Mouse (Mus musculus) stomach, embryonic 16.5 days (tissue): ENCODE measurements around the gene D16Ertd472e. TPM values are rescaled to one million over a fixed set of nuclear protein-coding genes. Genes with fewer than 3 reads are reported as not detected.

ENCODE experiments used
- ATAC-seq: fragments of 200-750 bp; cut with Nextera tagmentation; 2 replicates; pipeline ENCODE4 v1.8.0; 2017; ENCODE audit warnings: moderate number of reproducible peaks, moderate TSS enrichment; ENCODE audit not compliant: insufficient read depth, low FRiP score
- H3K27ac ChIP-seq: fragments of 300-500 bp; sonication (generic); 2 replicates; pipeline ENCODE4 v1.5.1; 2014; ENCODE audit warnings: low read length
- H3K27me3 ChIP-seq: fragments of 300-500 bp; sonication (generic); 2 replicates; pipeline ENCODE4 v1.6.1; 2014; ENCODE audit warnings: low read length, control low read depth, mixed read lengths; ENCODE audit not compliant: control insufficient read depth, insufficient read depth
- H3K36me3 ChIP-seq: fragments of 300-500 bp; sonication (generic); 2 replicates; pipeline ENCODE4 v1.6.1; 2014; ENCODE audit warnings: low read length; ENCODE audit not compliant: control insufficient read depth, insufficient read depth
- H3K4me1 ChIP-seq: fragments of 300-500 bp; sonication (generic); 2 replicates; pipeline ENCODE4 v1.6.1; 2014; ENCODE audit warnings: low read length, control low read depth, mixed read lengths; ENCODE audit not compliant: control insufficient read depth, insufficient read depth
- H3K4me2 ChIP-seq: fragments of 300-500 bp; sonication (generic); 2 replicates; pipeline ENCODE4 v1.6.1; 2014; ENCODE audit warnings: low read depth, low read length, mixed read lengths
- H3K4me3 ChIP-seq: fragments of 300-500 bp; sonication (generic); replicated peaks from 2 replicates; pipeline ENCODE4 v1.5.1; 2014; ENCODE audit warnings: mild to moderate bottlenecking, low read length
- H3K9ac ChIP-seq: fragments of 300-500 bp; sonication (generic); 2 replicates; pipeline ENCODE4 v1.6.1; 2014; ENCODE audit warnings: low read length
- H3K9me3 ChIP-seq: fragments of 300-500 bp; sonication (generic); replicated peaks from 2 replicates; pipeline ENCODE4 v1.6.1; 2016; ENCODE audit warnings: low read length, control low read depth; ENCODE audit not compliant: control insufficient read depth
- WGBS: fragments of 180-500 bp; shearing (Covaris S2); extraction: QIAGEN DNeasy Blood & Tissue Kit; methylation state at CpG from one replicate; pipeline ENCODE4 v1.1.7; 2014; 5-methylcytosine and 5-hydroxymethylcytosine counted together
- polyA plus RNA-seq: library from polyadenylated mRNA; unstranded; fragments of >200 nt; fragmentation: Nextera tagmentation; extraction: Ambion mirVana; gene quantifications from 2 replicates; pipeline ENCODE4 v1.2.1, GENCODE M21; 2015

The D16Ertd472e gene
- polyA plus RNA-seq, 1 experiment from 2014 or later, result 12.8 TPM

DNA sequence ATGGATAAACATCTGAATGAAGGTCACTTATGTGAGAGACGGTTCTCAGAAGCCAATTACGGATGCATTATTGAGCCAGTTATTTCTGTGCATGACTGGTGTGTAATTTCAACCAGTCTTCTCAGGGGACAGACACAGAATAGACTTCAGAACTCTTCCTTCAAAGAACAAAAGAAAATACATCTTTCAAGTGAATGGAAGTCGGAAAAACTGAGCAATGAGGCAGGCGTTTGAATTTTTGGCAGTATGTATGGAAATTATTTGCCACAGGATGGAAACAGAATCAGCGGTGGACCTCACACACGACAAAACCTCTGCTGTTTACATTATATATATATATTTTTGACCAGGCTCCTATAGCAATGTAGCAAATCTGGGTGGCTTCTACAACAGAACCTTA is 14.6 kb upstream of the D16Ertd472e start:
- H3K27me3 ChIP-seq, result no peaks in the 10 kb centered on the region
- H3K9ac ChIP-seq, result no peak overlapping the region

DNA sequence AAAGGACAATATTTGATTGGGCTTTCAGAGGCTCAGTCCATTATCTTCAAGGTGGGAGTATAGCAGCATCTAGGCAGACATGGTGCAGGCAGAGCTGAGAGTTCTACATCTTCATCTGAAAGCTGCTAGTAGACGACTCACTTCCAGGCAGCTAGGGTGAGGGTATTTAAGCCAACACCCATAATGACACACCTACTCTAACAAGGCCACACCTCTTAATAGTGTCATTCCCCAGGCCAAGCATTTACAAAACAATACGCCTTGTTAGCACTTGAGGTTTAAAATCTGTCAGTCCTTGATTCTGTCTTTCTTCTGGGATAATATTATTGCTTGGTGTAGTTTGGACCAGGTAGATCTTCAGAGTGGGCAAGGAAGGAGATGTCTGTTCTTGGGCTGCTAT is 12.3 kb upstream of the D16Ertd472e start:
- Histone ChIP-seq H3K27ac (no peak overlapping the region), H3K9ac (no peak overlapping the region), H3K27me3 (no peaks in the 10 kb centered on the region), H3K4me3 (no peak overlapping the region), H3K4me1 (peaks cover 2% of the 10 kb centered on the region; the same call in 1 of the 2 replicates), H3K9me3 (no peaks in the 10 kb centered on the region), H3K36me3 (no peaks in the 10 kb centered on the region), H3K4me2 (no peak overlapping the region)
- WGBS, result 78% methylated on average over 2 of the region's 2 CpGs
- ATAC-seq, result no peak

More for the DNA sequence above, 14.6 kb upstream of the D16Ertd472e start:
- H3K4me2 ChIP-seq, result no peak overlapping the region
- no peak overlapping the region for H3K27ac ChIP-seq
- 70% methylated on average over 6 of the region's 6 CpGs for WGBS
- ATAC-seq, result no peak
- no peaks in the 10 kb centered on the region for H3K36me3 ChIP-seq
- H3K9me3 ChIP-seq, result no peaks in the 10 kb centered on the region
- H3K4me3 ChIP-seq, result no peak overlapping the region
- peaks cover 2% of the 10 kb centered on the region; the same call in 1 of the 2 replicates for H3K4me1 ChIP-seq

GRCm38 (mm10) chr16:78586621-78587020 is 10.1 kb upstream of the D16Ertd472e start:
- Histone ChIP-seq H3K36me3 (no peaks in the 10 kb centered on the region), H3K4me2 (no peak overlapping the region), H3K27ac (no peak overlapping the region), H3K4me1 (peaks cover 2% of the 10 kb centered on the region; the same call in 1 of the 2 replicates), H3K4me3 (no peak overlapping the region), H3K9me3 (no peaks in the 10 kb centered on the region), H3K9ac (no peak overlapping the region), H3K27me3 (no peaks in the 10 kb centered on the region)
- WGBS, result 53% methylated on average over 7 of the region's 7 CpGs
- ATAC-seq, result no peak

DNA sequence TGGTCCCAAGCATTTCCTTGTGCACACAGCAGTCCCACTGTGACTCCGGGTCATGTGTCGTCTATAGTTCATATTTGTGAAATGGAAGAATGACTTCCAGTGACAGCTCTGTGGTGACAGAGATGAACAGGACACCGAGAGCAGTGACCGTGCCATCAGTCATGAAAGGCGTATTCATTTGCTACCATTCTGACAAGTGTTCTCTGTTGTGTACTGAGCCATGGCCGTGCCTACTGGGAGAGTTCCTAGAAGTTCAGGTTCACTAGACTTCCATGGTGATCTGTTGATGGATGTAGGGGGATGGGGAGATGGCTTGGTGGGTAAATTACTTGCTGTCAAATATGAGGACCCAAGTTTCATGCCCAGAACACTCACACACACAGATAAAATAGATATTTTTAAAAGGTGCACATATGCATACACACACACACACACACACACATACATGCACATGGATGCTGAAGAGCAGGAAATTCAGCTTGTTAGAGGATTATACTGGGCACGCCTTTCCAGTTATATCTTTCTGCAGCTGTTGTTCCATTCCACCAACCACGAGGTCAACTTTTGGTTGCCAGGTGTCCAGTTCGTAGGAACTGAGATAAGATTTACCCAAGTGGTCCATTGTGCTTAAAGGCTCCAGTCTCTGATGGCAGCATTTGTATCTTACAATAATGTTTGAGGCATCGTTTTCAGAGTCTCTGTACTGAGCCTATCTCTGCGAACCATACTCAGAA is 9.3 kb upstream of the D16Ertd472e start:
- ATAC-seq, result no peak
- H3K27me3 ChIP-seq, result no peaks in the 10 kb centered on the region
- WGBS, result 76% methylated on average over 11 of the region's 11 CpGs
- H3K4me1 ChIP-seq, result no peaks in the 10 kb centered on the region
- no peaks in the 10 kb centered on the region for H3K9me3 ChIP-seq
- no peak overlapping the region for H3K4me2 ChIP-seq
- H3K36me3 ChIP-seq, result no peaks in the 10 kb centered on the region
- no peak overlapping the region for H3K27ac ChIP-seq
- H3K9ac ChIP-seq, result no peak overlapping the region
- H3K4me3 ChIP-seq, result no peak overlapping the region

DNA sequence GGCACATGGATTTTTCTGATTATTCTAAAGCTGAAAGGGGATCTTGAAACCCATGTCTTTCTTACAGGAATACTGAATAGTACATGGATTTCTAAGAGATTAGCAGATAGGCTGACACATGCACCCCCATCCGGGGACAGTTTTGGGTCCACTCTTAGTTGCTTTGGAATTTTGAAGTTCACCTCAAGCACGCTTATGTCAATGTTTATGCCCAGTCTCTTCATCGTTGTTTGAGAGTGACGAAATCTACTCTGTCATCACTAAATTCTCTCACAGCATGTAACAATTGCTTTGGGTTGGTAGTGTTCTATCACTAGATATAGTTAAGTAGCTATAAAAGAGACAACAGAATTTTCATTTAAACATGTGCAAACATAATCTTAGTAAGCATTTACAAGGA is 8.7 kb upstream of the D16Ertd472e start:
- H3K9me3 ChIP-seq, result no peaks in the 10 kb centered on the region
- H3K27ac ChIP-seq, result no peak overlapping the region
- H3K36me3 ChIP-seq, result no peaks in the 10 kb centered on the region
- 77% methylated on average over 4 of the region's 4 CpGs for WGBS
- no peaks in the 10 kb centered on the region for H3K27me3 ChIP-seq
- H3K4me1 ChIP-seq, result no peaks in the 10 kb centered on the region
- H3K9ac ChIP-seq, result no peak overlapping the region
- ATAC-seq, result no peak
- H3K4me3 ChIP-seq, result no peak overlapping the region
- H3K4me2 ChIP-seq, result no peak overlapping the region

GRCm38 (mm10) chr16:78583968-78584367 is 7.5 kb upstream of the D16Ertd472e start:
- no peak overlapping the region for H3K9ac ChIP-seq
- H3K27me3 ChIP-seq, result no peaks in the 10 kb centered on the region
- H3K4me3 ChIP-seq, result no peak overlapping the region
- H3K36me3 ChIP-seq, result no peaks in the 10 kb centered on the region
- no peak overlapping the region for H3K4me2 ChIP-seq
- no peak overlapping the region for H3K27ac ChIP-seq
- WGBS, result 78% methylated on average over 4 of the region's 4 CpGs
- no peaks in the 10 kb centered on the region for H3K9me3 ChIP-seq
- H3K4me1 ChIP-seq, result no peaks in the 10 kb centered on the region
- ATAC-seq, result no peak

DNA sequence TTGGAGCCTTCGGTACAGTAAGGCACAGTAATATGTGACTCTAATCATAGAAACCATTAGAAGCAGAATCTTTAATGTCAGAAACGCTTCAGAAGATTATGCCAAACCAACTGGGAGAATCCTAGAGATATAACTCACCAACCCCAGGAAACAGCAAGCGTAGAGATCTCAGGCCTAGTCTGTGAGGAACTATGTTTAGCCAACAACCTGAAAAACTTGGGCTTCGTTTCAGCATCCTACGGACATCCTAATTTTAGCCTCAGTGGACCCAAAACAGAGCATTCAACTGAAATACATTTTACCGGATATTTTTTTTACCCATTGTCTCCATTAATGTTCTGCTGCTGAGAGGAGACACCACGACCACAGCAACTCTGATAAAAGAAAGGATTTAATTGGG is 3.9 kb upstream of the D16Ertd472e start:
- no peaks in the 10 kb centered on the region for H3K9me3 ChIP-seq
- H3K4me2 ChIP-seq, result no peak overlapping the region
- 94% methylated on average over 7 of the region's 7 CpGs for WGBS

DNA sequence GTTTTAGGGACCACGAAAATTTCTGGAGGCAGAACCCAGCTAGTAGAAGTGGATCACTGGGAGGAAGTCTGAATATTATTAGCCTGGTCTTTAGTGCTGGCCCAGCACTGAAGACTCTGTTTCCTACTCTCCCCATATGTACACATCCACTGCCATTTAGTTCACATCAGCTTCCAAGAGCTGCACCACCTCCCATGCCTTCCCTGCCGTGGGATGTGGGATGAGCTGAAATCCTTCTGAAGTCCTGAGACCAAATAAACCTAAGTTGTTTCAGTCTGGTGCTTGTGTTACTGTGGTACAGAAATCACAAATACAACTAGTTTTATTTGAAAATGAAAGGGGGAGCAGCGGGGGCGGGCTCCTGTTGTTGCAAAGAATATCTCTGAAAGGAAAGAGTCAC is 2.9 kb upstream of the D16Ertd472e start:
- no peak overlapping the region for H3K4me3 ChIP-seq
- no peaks in the 10 kb centered on the region for H3K27me3 ChIP-seq
- no peak overlapping the region for H3K9ac ChIP-seq
- WGBS, result 90% methylated on average over 4 of the region's 4 CpGs
- ATAC-seq, result no peak
- H3K36me3 ChIP-seq, result no peaks in the 10 kb centered on the region
- peaks cover 5% of the 10 kb centered on the region for H3K4me1 ChIP-seq
- H3K4me2 ChIP-seq, result no peak overlapping the region
- H3K9me3 ChIP-seq, result no peaks in the 10 kb centered on the region
- H3K27ac ChIP-seq, result no peak overlapping the region

More for the DNA sequence above, 3.9 kb upstream of the D16Ertd472e start:
- Histone ChIP-seq H3K27ac (no peak overlapping the region), H3K9ac (no peak overlapping the region), H3K36me3 (no peaks in the 10 kb centered on the region), H3K4me1 (no peaks in the 10 kb centered on the region; the same call in 1 of the 2 replicates), H3K4me3 (no peak overlapping the region), H3K27me3 (no peaks in the 10 kb centered on the region)
- no peak for ATAC-seq

GRCm38 (mm10) chr16:78577085-78577671 is 670 bp upstream of the D16Ertd472e start:
- Histone ChIP-seq H3K4me1 (peaks cover 13% of the 10 kb centered on the region), H3K4me2 (peak overlapping the region; percentile 75), H3K9me3 (no peaks in the 10 kb centered on the region), H3K9ac (peak overlapping the region; percentile 90), H3K36me3 (no peaks in the 10 kb centered on the region), H3K27ac (peak overlapping the region; percentile 91), H3K4me3 (peak overlapping the region; percentile 75), H3K27me3 (no peaks in the 10 kb centered on the region)
- WGBS, result 14% methylated on average over 14 of the region's 14 CpGs
- ATAC-seq, result peak; percentile 36
